Mouse (Mus musculus) myocyte (in vitro differentiated cells): Measurements from ENCODE around the gene Gm49380. TPM values are rescaled to one million over a fixed set of nuclear protein-coding genes. Genes with fewer than 3 reads are reported as not detected.

Experiments
- H3K27me3 ChIP-seq: one replicate; pipeline ENCODE4 v1.6.1; 2011; ENCODE audit not compliant: control insufficient read depth, insufficient read depth, insufficient read length
- H3K36me3 ChIP-seq: one replicate; pipeline ENCODE4 v1.6.1; 2011; ENCODE audit not compliant: control insufficient read depth, insufficient read depth
- H3K4me2 ChIP-seq: one replicate; pipeline ENCODE4 v1.6.1; 2011; ENCODE audit warnings: low read depth, control low read depth
- H3K4me3 ChIP-seq: one replicate; pipeline ENCODE4 v1.5.1; 2011; ENCODE audit warnings: mild to moderate bottlenecking, control low read depth, moderate library complexity
- H3K79me2 ChIP-seq: one replicate; pipeline ENCODE4 v1.6.1; 2011; ENCODE audit not compliant: control insufficient read depth, insufficient read depth
- H3ac ChIP-seq: one replicate; pipeline ENCODE4 v1.6.1; 2011; ENCODE audit not compliant: control insufficient read depth, insufficient read length
- CEBPB ChIP-seq: IDR thresholded peaks from 2 replicates; pipeline ENCODE4 v1.6.1; 2011; ENCODE audit warnings: mild to moderate bottlenecking, moderate library complexity; ENCODE audit not compliant: poor library complexity, insufficient read depth, severe bottlenecking
- E2F4 ChIP-seq: IDR thresholded peaks from one replicate; pipeline ENCODE4 v1.6.1; 2011; ENCODE audit warnings: mild to moderate bottlenecking, control low read depth, moderate library complexity; ENCODE audit not compliant: insufficient read depth
- MAX ChIP-seq: IDR thresholded peaks from one replicate; pipeline ENCODE4 v1.6.1; 2011; ENCODE audit warnings: low read depth, mild to moderate bottlenecking, control low read depth
- MYOD1 ChIP-seq, 3 experiments: IDR thresholded peaks; one replicate each; pipeline ENCODE4 v1.6.1; 2011; ENCODE audit warnings: control low read depth in 2 of 3, low read depth in 2 of 3, mild to moderate bottlenecking in 2 of 3, moderate library complexity in 1 of 3; ENCODE audit not compliant: insufficient read length in 2 of 3, control insufficient read depth in 1 of 3
- MYOG ChIP-seq, 3 experiments: IDR thresholded peaks; one replicate each; pipeline ENCODE4 v1.6.1; 2011; ENCODE audit warnings: control low read depth in 2 of 3, low read depth in 2 of 3, mild to moderate bottlenecking in 2 of 3; ENCODE audit not compliant: insufficient read length in 2 of 3, control insufficient read depth in 1 of 3, insufficient read depth in 1 of 3
- POLR2A ChIP-seq: IDR thresholded peaks from one replicate; pipeline ENCODE4 v1.6.1; 2011; ENCODE audit warnings: low read depth, mild to moderate bottlenecking, control low read depth, moderate library complexity; ENCODE audit not compliant: insufficient read length
- POLR2AphosphoS2 ChIP-seq: IDR thresholded peaks from one replicate; pipeline ENCODE4 v1.6.1; 2011; ENCODE audit warnings: low read depth, control low read depth; ENCODE audit not compliant: insufficient read length
- REST ChIP-seq: IDR thresholded peaks from one replicate; pipeline ENCODE4 v1.6.1; 2011; ENCODE audit warnings: mild to moderate bottlenecking, control low read depth, moderate library complexity; ENCODE audit not compliant: insufficient read depth, insufficient read length
- SRF ChIP-seq: IDR thresholded peaks from one replicate; pipeline ENCODE4 v1.6.1; 2011; ENCODE audit warnings: low read depth; ENCODE audit not compliant: control insufficient read depth, insufficient read length
- TCF12 ChIP-seq: IDR thresholded peaks from one replicate; pipeline ENCODE4 v1.6.1; 2011; ENCODE audit warnings: mild to moderate bottlenecking, control low read depth; ENCODE audit not compliant: poor library complexity, insufficient read depth, severe bottlenecking
- TCF3 ChIP-seq: IDR thresholded peaks from one replicate; pipeline ENCODE4 v1.6.1; 2011; ENCODE audit warnings: low read depth, control low read depth; ENCODE audit not compliant: insufficient read length
- USF1 ChIP-seq: IDR thresholded peaks from one replicate; pipeline ENCODE4 v1.6.1; 2011; ENCODE audit warnings: low read depth, mild to moderate bottlenecking, control low read depth, moderate library complexity
- polyA plus RNA-seq: library from polyadenylated mRNA; unstranded; fragments of >200 nt; fragmentation: generic; extraction: Trizol; gene quantifications from one replicate; pipeline ENCODE4 v1.2.1, GENCODE M21; 2012; ENCODE audit warnings: missing spikeins

Gene Gm49380
- polyA plus RNA-seq, 1 experiment = 0.02 TPM

GRCm38 (mm10) chr9:44132200-44132599 lies 18.9 kb upstream of the Gm49380 start:
- Histone ChIP-seq H3K4me2 (no peak overlapping the region), H3K27me3 (no peaks in the 10 kb centered on the region), H3K79me2 (no peaks in the 10 kb centered on the region), H3K4me3 (no peak overlapping the region), H3ac (no peak overlapping the region), H3K36me3 (no peaks in the 10 kb centered on the region)
- TF ChIP-seq POLR2A (no peak), CEBPB (no peak), POLR2AphosphoS2 (no peak), E2F4 (no peak), MYOD1 (IDR thresholded peaks at IDR 0.05; ENCODE audit: control insufficient read depth in 1 of 3, insufficient read length in 2 of 3, low read depth in 2 of 3) (no peak), SRF (no peak), TCF12 (no peak), REST (no peak), MYOG (IDR thresholded peaks at IDR 0.05; ENCODE audit: control insufficient read depth in 1 of 3, insufficient read depth in 1 of 3, insufficient read length in 2 of 3, low read depth in 2 of 3) (no peak), TCF3 (no peak), USF1 (no peak), MAX (no peak)

DNA sequence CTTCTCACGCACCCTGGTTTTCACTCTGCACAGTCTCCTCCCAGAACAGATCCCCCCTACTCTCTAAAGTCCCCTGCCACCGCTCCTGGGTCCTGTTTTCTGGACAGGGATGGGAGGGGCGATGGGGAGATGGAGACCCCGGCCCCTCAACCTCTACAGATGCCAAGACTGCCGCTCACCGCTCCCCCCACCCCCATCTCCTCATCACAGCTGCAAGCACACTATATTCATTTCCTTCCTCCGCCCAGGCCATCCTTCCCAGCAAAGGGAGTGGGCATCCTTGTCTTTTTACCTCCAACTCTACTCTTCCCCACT lies 17.9 kb upstream of the Gm49380 start:
- no peaks in the 10 kb centered on the region for H3K27me3 ChIP-seq
- H3K79me2 ChIP-seq = no peaks in the 10 kb centered on the region
- no peaks in the 10 kb centered on the region for H3K36me3 ChIP-seq
- H3ac ChIP-seq = no peak overlapping the region
- H3K4me3 ChIP-seq = no peak overlapping the region
- no peak overlapping the region for H3K4me2 ChIP-seq
- TF ChIP-seq TCF12 (no peak), MAX (no peak), CEBPB (no peak), E2F4 (no peak), TCF3 (no peak), MYOD1 (IDR thresholded peaks at IDR 0.05; ENCODE audit: control insufficient read depth in 1 of 3, insufficient read length in 2 of 3, low read depth in 2 of 3) (no peak), POLR2A (no peak), SRF (no peak), REST (no peak), MYOG (IDR thresholded peaks at IDR 0.05; ENCODE audit: control insufficient read depth in 1 of 3, insufficient read depth in 1 of 3, insufficient read length in 2 of 3, low read depth in 2 of 3) (no peak), USF1 (no peak), POLR2AphosphoS2 (no peak)

GRCm38 (mm10) chr9:44130581-44131275 lies 17.4 kb upstream of the Gm49380 start:
- Histone ChIP-seq H3K4me2 (peak overlapping the region; percentile 94), H3K4me3 (peak overlapping the region; percentile 14), H3ac (no peak overlapping the region), H3K36me3 (no peaks in the 10 kb centered on the region), H3K27me3 (no peaks in the 10 kb centered on the region), H3K79me2 (no peaks in the 10 kb centered on the region)
- TF ChIP-seq MYOD1 (IDR thresholded peaks at IDR 0.05; ENCODE audit: control insufficient read depth in 1 of 3, insufficient read length in 2 of 3, low read depth in 2 of 3) (no peak), USF1 (no peak), SRF (no peak), TCF12 (no peak)

- H3K27me3 ChIP-seq = no peaks in the 10 kb centered on the region
Measured at GRCm38 (mm10) chr9:44130034-44130433, 16.7 kb upstream of the Gm49380 start.

DNA sequence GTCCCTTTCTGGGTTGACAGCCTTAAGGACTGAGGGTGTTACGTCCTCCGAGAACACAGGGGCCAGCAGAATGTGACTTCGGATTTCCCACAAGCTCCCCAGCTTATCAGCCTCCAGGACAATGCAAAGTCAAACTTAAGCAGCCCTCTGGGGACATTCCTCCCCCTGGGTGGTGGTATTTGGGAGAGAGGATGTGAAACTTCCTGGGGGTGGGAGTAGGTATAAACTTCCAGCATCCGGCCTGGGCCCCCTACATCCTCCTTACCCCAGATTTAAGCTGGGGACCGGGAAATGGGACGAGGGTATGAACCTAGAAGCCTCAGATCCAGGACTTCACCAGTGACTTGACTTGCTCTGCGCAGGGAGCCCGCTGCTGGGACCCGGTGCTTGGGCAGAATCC lies 16.3 kb upstream of the Gm49380 start:
- no peaks in the 10 kb centered on the region for H3K27me3 ChIP-seq
- H3K36me3 ChIP-seq = no peaks in the 10 kb centered on the region
- H3ac ChIP-seq = no peak overlapping the region
- no peaks in the 10 kb centered on the region for H3K79me2 ChIP-seq
- TF ChIP-seq MYOG (IDR thresholded peaks at IDR 0.05; ENCODE audit: control insufficient read depth in 1 of 3, insufficient read depth in 1 of 3, insufficient read length in 2 of 3, low read depth in 2 of 3) (no peak), TCF3 (no peak), POLR2AphosphoS2 (no peak), SRF (no peak), TCF12 (no peak), CEBPB (no peak), USF1 (no peak), E2F4 (no peak), POLR2A (no peak), MYOD1 (IDR thresholded peaks at IDR 0.05; ENCODE audit: control insufficient read depth in 1 of 3, insufficient read length in 2 of 3, low read depth in 2 of 3) (no peak), MAX (no peak), REST (no peak)
- H3K4me3 ChIP-seq = peak overlapping the region; percentile 14
- peak overlapping the region; percentile 94 for H3K4me2 ChIP-seq

More at GRCm38 (mm10) chr9:44130034-44130433, 16.7 kb upstream of the Gm49380 start:
- TF ChIP-seq MAX (no peak), MYOG (IDR thresholded peaks at IDR 0.05; ENCODE audit: control insufficient read depth in 1 of 3, insufficient read depth in 1 of 3, insufficient read length in 2 of 3, low read depth in 2 of 3) (no peak), TCF3 (no peak)
- H3ac ChIP-seq = no peak overlapping the region
- no peaks in the 10 kb centered on the region for H3K79me2 ChIP-seq
- H3K4me2 ChIP-seq = peak overlapping the region; percentile 94
- peak overlapping the region; percentile 14 for H3K4me3 ChIP-seq
- no peaks in the 10 kb centered on the region for H3K36me3 ChIP-seq
